Mouse (Mus musculus) lung, postnatal 25 days (tissue): ENCODE measurements around the gene Pald1.

ENCODE experiments used
- DNase-seq: peaks from one replicate; pipeline ENCODE4 v3.0.0; 2022; ENCODE audit warnings: low spot score

Gene Pald1

DNA sequence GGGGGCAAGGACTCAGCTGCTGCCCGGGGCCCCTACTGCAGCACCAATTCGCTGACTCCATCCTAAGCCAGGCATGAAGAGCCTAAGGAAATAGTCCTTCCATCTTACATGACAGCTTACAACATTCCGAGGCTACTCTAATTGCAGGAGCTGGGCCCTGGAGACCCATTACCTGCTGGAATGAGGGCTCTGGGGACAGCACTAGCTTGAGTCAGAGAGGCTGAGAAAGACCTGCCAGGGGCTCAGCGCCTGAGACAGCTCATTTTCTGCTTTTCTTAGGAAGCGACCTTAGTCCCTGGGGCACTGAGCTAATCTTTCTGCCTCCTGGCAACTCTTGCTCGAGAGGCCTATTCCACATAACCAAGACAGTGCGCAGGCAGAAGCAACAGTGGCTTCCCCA lies 54.4 kb downstream of the Pald1 start:
- DNase-seq, result no peak

DNA sequence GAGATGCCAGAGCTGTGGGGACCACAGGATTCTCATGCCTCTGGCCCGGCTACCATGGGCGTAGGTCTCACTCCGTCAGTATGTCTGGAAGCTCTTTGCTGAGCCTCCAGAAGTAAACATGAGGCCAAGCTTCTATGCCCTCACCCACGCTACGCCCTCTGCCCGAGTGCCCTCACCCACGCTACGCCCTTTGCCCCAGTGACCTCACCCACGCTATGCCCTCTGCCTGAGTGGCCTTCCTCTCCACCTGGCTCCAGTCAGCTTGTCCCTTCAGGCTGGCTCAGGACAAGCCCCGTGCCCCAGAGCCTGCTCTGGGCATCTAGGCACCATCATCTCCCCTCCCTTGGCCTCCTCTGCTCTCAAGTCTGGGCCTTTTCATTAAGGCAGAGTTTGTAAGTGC lies 55.8 kb downstream of the Pald1 start:
- DNase-seq, result no peak

DNA sequence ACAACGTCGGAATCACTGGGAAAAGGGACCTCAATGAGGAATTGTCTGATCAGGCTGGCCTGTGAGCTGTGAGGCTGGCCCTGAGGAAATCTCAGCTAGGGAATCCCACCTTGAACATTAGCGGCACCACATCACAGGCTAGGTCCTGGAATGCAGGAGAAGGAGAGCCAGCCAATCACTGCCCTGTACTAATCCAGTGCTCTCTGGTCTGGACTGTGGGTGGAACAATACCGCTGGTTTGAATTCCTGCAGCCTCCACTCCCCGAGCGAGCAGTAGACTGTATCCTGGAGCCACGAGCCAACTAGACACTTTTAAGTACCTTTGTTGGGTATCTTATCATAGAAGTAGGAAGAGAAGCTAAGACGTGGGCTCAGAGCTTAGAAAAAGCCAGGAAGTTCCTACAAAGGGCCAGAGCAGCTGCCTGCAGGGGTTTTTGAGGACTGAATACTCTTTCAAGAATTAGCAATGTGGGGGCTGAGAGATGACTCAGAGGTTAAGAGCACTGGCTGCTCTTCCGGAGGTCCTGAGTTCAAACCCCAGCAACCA lies 57.5 kb downstream of the Pald1 start:
- no peak for DNase-seq

DNA sequence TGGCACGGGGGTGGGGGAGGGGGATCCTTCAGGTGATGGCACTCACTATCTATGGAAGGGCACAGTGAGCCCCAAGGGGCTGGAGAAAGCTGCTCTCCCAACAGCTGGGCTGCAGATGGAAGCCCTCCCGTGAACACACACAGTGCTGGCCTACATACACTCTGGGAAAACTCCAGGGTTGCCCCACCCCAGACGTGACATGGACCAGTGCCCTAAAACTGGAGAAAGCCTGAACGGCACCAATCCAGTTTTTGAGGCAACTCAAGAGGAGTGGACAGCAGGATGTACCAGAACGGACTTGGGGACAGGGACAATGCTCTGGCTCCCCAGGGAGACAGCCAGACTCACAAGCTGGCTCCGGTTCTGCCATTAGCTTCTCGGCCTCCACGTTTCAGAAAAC lies 58.6 kb downstream of the Pald1 start:
- DNase-seq, result no peak

DNA sequence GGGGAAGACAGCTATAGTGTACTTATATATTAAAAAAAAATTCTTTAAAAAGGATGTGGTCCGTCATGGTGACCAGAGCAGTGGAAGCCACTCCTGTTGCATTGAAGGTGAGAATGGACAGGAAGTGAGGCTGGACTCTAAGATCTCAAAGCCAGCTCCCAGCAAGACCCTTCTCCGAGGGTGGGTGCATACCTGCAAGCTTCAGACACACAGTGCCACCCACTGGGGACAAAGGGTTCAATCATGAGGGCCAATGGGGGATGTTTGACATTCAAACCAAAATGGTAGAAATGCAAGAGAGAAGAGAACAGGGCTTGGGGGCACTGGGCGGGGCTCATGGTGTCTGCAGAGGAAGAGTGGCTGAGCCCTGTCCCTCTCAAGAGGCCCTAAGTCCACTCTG lies 64.8 kb downstream of the Pald1 start:
- no peak for DNase-seq

DNA sequence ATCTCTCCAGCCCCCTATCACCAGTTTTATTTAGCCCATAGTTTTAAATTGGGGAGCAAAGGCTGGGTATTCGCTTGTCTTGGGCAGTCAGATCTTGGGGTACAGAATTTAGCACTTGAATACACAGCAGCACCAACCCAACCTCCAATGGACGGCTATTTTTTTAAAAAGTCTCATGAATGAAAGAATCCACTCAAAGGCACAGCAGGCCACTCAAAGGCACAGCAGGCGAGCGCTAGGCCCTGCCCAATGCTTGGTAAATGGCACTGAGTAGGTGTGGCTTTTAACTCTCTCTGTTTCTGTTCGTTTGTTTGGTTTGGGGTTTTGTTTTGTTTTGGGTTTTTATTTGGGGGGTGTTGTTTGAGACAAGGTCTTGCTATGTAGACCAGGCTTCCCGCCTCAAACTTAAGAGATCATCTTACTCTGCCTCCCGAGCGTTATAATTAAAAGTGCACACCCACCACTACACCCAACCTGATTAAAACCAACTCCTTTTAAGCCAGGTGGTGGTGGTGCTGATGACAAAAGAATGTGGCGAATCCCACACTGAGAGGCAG lies 67.9 kb downstream of the Pald1 start:
- no peak for DNase-seq

DNA sequence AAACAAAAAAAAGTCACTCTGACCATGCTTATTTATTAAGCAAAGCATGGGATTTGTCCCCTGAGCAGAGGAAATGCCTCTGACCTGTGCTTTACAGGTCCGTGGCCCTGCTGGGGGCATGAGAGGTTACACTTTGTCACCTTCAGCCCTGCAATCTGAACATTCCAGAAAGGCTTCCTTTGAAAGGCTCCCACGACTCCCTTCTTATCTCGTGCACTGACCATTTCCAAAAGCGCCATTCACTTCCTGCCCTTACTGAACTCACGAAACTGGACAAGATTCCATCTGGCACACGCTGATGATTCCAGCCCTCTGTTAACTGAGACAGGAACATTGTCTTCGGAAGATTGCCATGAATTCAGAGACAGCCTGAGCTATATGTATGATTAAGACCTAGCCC lies 69.6 kb downstream of the Pald1 start:
- DNase-seq, result no peak

DNA sequence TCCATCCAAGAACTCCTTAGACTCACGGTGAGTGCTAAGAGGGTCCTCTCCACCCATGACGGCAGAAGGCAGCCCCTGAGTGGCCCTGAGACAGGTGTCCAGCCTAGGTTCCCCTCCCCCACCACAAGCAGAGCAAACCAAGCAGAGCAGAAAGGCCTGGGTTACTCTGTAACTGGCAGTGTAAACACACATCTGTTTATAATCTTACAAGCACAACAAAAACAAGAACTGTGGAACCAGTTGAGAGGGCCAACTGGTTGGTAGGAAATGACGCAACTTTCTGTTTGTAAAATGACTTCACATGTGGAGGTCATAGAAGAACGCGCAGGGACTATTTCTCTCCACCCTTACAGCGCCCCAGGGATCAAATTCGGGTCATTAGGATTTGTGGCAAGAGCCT lies 70.6 kb downstream of the Pald1 start:
- no peak for DNase-seq

DNA sequence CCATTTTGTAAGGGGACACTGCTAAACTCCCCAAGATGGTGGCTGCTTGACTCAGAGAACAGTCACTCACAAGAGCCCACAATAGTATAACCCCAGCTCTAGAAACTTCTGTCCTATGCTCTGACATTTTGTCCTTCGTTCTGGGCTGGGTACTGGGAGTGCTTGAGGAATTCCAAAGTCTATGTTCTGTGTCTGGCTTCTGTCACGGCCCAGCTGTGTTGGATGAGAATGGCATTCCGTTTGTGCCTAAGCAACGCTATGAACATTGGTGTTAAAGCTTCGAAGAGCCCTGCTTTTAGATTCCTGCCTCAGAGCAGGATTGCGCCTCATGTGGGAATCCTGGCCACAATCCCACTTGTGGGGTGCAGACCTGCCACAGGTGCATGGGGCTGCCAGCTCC lies 71.2 kb downstream of the Pald1 start:
- no peak for DNase-seq

DNA sequence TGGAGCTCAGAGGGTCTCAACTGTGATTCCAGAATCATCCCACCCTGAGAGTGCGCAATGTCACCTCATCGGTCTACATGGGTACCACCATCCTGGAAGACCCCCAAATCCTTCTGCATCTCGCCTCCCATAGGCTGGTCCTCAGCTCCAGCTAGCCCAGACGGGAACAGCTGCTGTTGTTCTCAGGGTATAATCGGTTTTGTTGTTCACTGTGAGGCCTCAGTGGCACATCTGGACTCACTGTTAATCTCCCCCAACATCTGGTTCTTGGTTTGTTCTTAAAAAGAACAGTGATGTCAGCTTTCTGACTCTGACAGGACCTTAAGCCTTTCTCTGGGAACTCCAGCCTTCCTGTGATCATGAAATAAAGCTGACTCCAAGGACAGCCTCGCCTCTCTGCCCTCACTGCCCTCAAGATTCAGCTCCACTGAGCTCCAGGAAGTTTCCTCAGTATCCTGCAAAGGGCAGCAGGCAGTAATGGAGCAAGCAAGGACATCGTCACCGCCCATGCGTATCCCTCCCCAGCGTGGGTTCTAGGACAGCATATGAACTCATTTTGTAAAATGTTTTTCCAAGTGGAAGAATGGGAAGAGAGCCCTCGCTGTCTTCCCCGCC lies 74.5 kb downstream of the Pald1 start:
- no peak for DNase-seq

DNA sequence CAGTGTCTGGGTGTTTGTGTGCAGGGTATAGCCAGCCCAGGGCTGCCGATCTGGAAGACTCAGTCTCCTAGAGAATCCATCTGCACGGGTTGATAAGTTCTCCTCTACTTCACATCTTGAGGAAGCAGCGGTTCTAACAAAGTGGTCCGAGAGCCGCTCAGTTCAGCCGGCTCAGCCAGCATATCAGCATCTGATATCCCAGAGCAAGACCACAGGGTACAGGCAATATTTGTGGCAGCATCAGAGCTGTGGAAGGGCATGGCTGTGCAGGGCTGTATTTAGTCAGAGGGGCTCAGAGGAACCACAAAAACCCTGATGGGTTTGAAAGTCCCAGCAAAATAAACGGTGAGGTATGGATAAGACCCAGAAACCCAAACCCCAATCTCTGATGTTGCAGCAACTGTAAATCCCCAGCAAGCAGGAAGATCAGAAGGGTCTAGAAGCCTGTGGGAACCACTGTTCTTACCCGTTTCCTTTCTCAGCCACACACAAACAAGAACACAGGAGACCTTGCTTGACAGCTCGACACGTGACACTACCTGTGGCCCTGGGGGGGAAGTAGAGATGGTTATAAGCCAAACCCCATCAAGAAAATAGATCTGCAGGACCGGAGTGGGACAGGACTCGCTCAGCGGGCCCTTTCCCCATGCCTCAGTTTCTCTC lies 77.3 kb downstream of the Pald1 start:
- DNase-seq, result no peak

DNA sequence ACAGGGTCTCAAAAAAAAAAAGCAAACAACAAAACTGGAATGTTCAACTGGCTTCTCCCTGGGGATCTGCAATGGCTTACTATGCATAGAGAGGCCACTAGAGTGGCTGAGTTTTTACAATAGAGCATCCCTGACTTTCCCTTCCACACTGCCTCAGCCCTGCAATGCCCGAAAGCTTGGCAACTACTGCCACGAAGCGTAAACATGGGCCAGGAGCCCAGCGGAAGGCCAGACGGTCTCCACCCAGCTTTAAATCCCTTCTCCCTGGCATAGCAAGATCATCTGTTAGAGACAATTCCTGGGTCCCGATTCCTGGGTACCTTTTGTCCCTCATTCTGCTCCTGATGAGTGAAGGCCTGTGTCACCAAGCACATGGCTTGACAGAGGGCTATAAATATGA lies 79.3 kb downstream of the Pald1 start:
- DNase-seq, result peak; percentile 29

DNA sequence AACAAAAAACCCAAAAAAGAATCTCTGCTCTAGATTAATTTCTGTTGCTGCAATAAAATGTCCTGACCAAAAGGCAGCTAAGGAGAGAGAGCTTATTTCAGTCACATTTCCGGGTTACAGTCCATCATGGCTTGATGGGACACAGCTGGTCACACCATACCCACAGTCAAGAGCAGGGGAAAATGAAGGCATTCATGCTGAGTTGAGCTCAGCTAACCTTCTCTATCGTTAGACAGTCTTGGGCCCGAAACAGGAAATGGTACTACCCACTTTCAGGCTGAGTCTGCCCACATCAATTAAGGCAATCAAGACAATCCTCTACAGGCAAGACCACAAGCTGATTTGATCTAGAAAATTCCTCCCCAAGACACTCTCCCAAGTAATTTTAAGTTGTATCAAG lies 82.3 kb downstream of the Pald1 start:
- no peak for DNase-seq

DNA sequence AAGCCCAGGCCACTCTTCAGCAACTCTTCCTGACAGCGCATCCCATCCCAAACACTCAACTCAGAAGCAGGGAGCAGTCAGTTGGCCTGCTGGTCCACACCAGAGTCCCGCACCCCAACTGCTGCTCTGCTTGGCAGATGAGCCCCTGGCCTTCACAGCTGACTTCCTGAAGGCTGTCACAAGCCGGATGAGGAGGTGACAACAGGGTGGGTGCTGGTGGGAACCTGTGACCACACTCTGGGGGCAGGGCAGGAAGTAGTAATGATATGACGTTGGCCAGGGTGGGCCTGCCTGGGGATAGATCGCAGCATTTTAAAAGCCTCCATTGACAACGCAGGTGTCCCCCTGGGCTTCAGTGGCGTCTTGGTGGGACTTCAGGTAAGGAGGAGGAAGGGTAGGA lies 85.9 kb downstream of the Pald1 start, which contains the start of gene Prf1:
Gene Prf1, plus strand, starts transcription at position 357 of the 400 bp plus-strand sequence.
- peak; percentile 39 for DNase-seq

DNA sequence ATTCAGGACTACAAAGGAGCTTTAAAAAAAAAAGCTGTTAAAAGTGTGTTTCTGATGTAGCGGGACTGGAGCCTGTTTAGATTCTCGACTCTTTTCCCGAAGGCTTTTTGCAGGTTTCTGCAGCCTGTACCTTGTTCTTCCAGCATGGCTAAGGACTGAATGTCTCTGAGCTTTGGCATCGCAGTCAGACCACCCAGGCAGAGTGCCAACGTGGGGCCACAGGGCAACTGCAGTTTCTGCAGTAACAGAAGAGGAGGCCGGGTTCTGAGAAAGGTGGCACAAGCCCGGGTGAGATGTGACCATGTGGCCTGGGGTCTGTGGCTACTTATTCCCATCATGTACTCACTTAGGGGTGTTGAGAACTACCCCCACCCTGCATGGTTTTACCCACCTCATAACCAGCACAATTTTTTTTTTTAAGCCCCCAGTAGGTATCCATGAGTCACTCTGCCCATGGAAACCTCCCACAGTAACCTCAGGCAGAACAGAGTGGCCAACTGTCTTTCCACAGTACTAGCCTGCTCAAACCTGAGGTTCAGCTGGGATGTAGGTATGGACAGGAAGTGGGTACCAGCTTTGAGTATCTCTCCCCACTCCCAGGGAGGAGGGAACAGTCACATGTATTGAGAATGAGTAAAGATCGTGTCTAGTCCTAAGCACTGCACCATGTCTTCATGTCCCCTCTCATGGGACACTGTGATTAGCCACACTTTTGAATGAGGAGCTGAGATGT lies 86.5 kb downstream of the Pald1 start:
- DNase-seq, result no peak

DNA sequence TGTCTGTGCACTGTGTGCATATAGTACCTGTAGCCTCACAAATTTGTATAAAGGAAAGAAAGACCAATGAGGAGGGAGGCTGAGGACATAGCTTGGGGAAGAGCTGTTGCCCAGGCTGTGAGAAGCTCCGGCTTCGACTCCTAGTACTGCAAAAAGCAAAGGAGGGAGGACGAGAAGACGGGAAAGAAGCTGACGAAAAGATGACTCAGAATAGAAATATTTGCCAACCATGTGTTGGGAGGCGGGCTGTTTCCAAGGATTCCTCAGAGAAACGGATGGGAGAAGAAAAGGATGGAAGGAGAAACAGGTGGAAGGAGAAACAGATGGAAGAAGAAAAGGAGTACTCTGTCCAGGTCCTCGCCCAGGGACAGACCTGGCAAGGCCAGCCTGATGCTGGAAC lies 89.1 kb downstream of the Pald1 start:
- no peak for DNase-seq

DNA sequence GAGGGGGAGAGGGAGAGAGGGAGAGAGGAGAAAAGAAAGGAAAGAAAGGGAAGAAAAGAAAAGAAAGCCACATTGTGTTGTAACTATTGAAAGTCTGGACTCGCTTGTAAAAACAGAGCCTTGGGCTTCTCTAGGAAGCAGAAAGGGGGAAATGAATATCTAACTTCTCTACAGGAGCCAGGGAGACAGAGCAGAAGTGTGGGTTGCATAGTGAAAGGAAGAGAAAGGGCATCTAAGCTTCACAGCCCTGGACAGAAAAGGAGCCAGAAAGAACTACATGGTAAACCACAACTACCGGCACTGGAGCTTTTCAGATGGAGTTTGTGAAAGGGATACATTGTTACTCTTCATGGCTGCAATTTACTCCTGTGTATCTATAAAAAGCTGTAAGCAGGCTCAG lies 92.9 kb downstream of the Pald1 start:
- no peak for DNase-seq

DNA sequence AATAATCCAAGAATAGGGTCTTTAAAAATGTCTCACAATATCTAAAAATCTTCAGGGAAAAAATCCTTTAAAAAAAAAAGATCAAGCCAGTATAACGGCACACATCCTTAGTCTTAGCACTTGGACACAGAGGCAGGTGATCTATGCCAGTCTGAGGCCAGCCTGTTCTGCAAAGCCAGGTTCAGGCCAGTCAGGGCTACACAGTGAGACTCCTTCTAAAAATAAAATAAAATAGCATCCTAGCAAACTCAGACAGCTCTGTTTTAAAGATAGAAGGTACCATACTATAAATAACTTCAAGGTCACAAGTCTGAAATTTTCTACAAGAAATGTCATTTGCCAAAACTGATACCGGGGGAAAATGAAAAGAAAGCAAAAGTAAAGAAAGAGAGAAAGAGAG lies 93.3 kb downstream of the Pald1 start:
- no peak for DNase-seq

DNA sequence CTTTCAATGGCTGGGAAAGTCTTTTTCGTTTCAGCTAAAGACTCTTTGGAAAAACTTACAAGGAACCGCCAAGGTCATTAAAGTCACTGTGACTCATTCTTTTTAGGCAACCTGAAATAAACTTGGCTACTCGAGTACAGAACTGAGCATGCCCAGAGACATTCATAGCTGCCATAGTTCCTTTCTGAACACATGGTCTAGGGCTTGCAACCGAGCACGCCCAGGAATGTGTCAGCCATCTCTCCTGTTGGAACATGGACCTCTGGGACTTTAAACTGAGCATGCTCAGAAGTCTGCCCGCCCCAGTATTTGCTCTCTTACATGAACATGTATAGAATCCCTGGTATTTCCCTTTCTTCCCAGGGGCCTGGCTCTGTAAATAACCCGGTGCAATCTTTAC lies 97.1 kb downstream of the Pald1 start:
- no peak for DNase-seq

DNA sequence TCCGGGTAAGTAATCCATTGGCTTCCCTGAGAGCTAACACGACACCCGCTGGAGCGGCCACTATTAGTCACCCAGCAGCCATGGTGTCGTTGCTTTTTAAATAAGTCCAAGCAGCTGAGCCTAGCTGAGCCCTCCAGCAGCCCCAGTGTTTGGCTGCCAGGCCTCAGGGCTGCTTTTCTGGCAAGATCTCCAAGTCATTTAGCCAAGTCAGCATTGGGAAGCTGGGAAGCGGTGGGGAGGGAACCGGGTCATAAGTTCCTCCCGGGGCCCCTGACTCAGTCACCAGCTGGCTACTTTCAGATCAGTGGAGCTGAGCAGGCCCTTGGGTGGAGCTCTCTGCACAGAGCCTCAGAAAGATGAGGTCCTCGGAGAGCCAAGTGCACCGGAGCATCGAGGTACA lies 98.1 kb downstream of the Pald1 start:
- DNase-seq, result peak; percentile 50

DNA sequence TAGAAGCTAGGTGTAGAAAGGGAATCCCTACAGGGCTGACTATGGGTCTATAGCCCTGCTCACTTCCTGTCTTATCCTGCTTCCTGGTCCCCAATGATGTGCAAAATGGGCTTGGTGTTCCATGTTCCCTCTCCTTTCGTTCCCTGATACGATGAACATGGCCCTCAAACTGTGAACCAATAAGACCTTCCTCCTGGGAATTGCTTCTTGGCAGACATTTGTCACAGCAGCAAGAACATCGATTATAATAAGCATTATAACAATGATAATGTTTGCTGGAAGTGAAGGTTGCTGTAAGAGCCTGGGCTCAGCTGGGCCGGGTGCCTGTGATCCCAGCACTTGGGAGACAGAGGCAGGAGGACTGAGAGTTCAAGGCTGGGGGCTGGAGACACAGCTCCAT lies 99.0 kb downstream of the Pald1 start:
- DNase-seq, result no peak

DNA sequence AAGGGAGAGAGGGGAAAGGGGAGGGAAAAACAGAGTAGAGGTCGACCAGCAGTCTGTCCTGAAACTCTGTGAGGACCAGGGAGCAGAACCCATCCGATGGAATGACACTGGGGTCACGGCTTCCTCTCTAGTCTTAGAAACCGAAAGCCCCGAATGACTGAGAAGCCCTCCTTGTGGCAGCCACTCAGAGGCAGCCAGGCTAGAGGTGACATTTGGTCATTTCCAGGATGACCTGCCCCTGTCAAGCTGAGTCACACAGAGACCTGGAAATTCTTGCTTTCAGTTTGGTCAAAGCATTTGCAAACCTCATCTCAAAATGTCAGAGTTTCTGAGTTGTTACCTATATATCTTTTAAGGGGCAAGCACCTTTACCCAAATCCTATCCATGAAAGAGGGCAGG lies 102.2 kb downstream of the Pald1 start:
- no peak for DNase-seq
